Mouse (Mus musculus): ENCODE results near the gene Hdac7. TPM values are rescaled to one million over a fixed set of nuclear protein-coding genes. Genes with fewer than 3 reads are reported as not detected.

Gene Hdac7
- polyA plus RNA-seq, 1 experiment from 2014 or later, result 7.8 TPM

GRCm38 (mm10) chr15:97838395-97838794 is 5.9 kb downstream of the Hdac7 start:
- TF ChIP-seq CTCF (IDR thresholded peaks at IDR 0.05; ENCODE audit: low read depth), result no peak
- Histone ChIP-seq H3K9me3 (ENCODE audit: control insufficient read depth) (no peaks in the 10 kb centered on the region), H3K4me2 (replicated peaks; ENCODE audit: low read depth) (no peak overlapping the region), H3K27me3 (replicated peaks; ENCODE audit: control insufficient read depth, insufficient read depth, low read length) (no peaks in the 10 kb centered on the region), H3K36me3 (ENCODE audit: control insufficient read depth, insufficient read depth) (no peaks in the 10 kb centered on the region), H3K9ac (ENCODE audit: low read depth, low read length) (no peak overlapping the region), H3K27ac (ENCODE audit: low read depth, low read length) (no peak overlapping the region), H3K4me3 (ENCODE audit: low read depth, low read length) (no peak overlapping the region), H3K4me1 (replicated peaks; ENCODE audit: control insufficient read depth, insufficient read depth, low read length) (no peaks in the 10 kb centered on the region; the same call in 1 of the 2 replicates)
- WGBS, result 66% methylated on average over 4 of the region's 4 CpGs
- no peak for ATAC-seq

DNA sequence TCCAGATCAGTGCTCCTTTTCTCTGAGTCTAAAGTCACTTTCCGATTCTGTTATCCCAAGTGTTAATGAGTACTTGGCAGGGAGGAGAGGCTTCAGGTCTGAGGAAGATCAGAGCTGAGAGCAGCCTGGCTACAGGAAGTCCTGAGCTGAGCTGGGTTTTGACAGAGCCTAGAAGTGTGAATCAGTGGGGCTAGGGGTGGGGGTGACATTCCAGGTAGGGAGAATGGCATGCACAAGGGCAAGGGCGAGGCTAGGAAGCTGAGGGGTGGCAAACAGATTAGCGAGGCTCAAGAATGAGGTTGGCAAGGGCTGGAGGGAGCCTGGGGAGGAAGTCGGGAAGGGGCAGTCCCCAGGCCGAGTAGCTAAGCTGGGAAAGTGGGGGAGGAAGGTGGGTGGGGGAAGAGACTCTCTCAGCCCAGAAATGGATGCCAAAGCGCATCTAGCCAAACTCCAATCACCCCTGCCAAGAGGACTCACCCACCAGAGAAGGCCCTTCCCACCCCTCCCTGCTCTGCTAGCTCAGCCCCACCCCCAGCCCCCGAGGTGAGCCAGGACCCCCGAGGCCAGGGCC is 6.7 kb downstream of the Hdac7 start:
- ATAC-seq, result no peak
- Histone ChIP-seq H3K4me3 (ENCODE audit: low read depth, low read length) (no peak overlapping the region), H3K9me3 (ENCODE audit: control insufficient read depth) (no peaks in the 10 kb centered on the region), H3K4me1 (replicated peaks; ENCODE audit: control insufficient read depth, insufficient read depth, low read length) (no peaks in the 10 kb centered on the region; the same call in 1 of the 2 replicates), H3K9ac (ENCODE audit: low read depth, low read length) (no peak overlapping the region), H3K27ac (ENCODE audit: low read depth, low read length) (no peak overlapping the region; the same call in 1 of the 2 replicates), H3K36me3 (ENCODE audit: control insufficient read depth, insufficient read depth) (no peaks in the 10 kb centered on the region), H3K27me3 (replicated peaks; ENCODE audit: control insufficient read depth, insufficient read depth, low read length) (no peaks in the 10 kb centered on the region), H3K4me2 (replicated peaks; ENCODE audit: low read depth) (no peak overlapping the region)
- no peak for TF ChIP-seq CTCF (IDR thresholded peaks at IDR 0.05; ENCODE audit: low read depth)
- WGBS, result 13% methylated on average over 8 of the region's 8 CpGs

DNA sequence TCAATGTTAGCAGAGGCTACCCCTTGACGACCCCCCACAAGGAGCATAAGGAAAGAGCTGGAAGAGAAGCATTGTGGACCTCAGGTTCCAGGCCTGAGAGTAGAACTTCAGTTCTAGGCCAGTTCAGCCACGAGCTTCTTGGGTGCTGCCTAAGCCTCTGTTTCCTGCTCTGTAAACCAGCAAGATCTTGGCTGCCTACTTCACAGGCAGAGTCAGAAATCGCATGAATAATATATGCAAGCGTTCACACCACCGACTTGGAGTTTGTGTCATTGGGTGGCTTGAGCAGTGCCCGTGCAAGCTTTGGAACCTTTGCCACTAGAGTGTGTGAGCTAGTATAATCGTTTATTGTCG is 7.4 kb downstream of the Hdac7 start:
- Histone ChIP-seq H3K4me1 (replicated peaks; ENCODE audit: control insufficient read depth, insufficient read depth, low read length) (no peaks in the 10 kb centered on the region; the same call in 1 of the 2 replicates), H3K9ac (ENCODE audit: low read depth, low read length) (no peak overlapping the region), H3K4me3 (ENCODE audit: low read depth, low read length) (no peak overlapping the region), H3K27ac (ENCODE audit: low read depth, low read length) (no peak overlapping the region), H3K36me3 (ENCODE audit: control insufficient read depth, insufficient read depth) (no peaks in the 10 kb centered on the region), H3K9me3 (ENCODE audit: control insufficient read depth) (no peaks in the 10 kb centered on the region), H3K4me2 (replicated peaks; ENCODE audit: low read depth) (no peak overlapping the region), H3K27me3 (replicated peaks; ENCODE audit: control insufficient read depth, insufficient read depth, low read length) (no peaks in the 10 kb centered on the region)
- WGBS, result 57% methylated on average over 8 of the region's 8 CpGs
- ATAC-seq, result no peak
- TF ChIP-seq CTCF (IDR thresholded peaks at IDR 0.05; ENCODE audit: low read depth), result no peak

- Histone ChIP-seq H3K4me1 (replicated peaks; ENCODE audit: control insufficient read depth, insufficient read depth, low read length) (no peaks in the 10 kb centered on the region; the same call in 1 of the 2 replicates), H3K9me3 (ENCODE audit: control insufficient read depth) (no peaks in the 10 kb centered on the region)
- WGBS, result 68% methylated on average over 17 of the region's 17 CpGs
These were observed 8.0 kb downstream of the Hdac7 start for GRCm38 (mm10) chr15:97836153-97836893.

DNA sequence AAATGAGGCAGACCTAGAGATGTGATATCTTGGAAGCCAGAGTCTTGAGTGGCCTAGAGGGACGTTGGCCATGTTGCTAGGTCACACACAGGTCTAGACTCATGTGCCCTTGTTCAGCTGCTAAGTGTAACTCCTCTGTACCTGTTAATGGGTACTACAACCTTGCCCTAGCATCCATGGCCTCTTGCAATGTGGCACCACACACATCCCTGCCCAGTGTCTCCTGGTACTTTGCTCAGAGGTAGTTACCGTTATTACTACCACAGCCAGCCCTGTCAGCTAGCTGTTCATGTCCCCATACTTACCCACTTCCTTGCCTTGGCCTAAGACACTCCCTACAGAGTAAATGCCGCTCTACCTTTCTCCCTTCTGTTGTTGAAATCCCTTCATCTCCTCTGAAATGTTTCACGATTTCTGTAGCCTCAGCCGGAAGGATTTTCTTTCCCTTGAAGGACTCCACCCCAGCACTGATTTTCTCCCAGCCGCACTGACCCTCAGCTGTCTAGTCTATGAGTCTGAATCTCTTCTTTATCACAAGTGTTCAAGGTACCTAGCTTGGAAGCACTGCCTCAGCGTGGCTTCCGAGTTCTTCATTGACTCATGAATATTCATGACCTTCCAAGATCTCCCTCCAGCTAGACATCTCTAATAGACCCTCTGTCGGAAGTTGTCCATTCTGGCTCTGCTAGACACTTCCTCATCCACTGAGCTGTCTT is 11.4 kb downstream of the Hdac7 start:
- Histone ChIP-seq H3K4me2 (replicated peaks; ENCODE audit: low read depth) (no peak overlapping the region), H3K36me3 (ENCODE audit: control insufficient read depth, insufficient read depth) (no peaks in the 10 kb centered on the region), H3K4me1 (replicated peaks; ENCODE audit: control insufficient read depth, insufficient read depth, low read length) (no peaks in the 10 kb centered on the region; the same call in 1 of the 2 replicates), H3K4me3 (ENCODE audit: low read depth, low read length) (no peak overlapping the region), H3K9ac (ENCODE audit: low read depth, low read length) (no peak overlapping the region), H3K27me3 (replicated peaks; ENCODE audit: control insufficient read depth, insufficient read depth, low read length) (no peaks in the 10 kb centered on the region), H3K9me3 (ENCODE audit: control insufficient read depth) (no peaks in the 10 kb centered on the region), H3K27ac (ENCODE audit: low read depth, low read length) (no peak overlapping the region)
- WGBS, result 78% methylated on average over 9 of the region's 9 CpGs
- TF ChIP-seq CTCF (IDR thresholded peaks at IDR 0.05; ENCODE audit: low read depth), result no peak
- no peak for ATAC-seq

More at GRCm38 (mm10) chr15:97836153-97836893, 8.0 kb downstream of the Hdac7 start:
- Histone ChIP-seq H3K9ac (ENCODE audit: low read depth, low read length) (no peak overlapping the region), H3K27ac (ENCODE audit: low read depth, low read length) (no peak overlapping the region), H3K27me3 (replicated peaks; ENCODE audit: control insufficient read depth, insufficient read depth, low read length) (no peaks in the 10 kb centered on the region), H3K4me2 (replicated peaks; ENCODE audit: low read depth) (no peak overlapping the region), H3K4me3 (ENCODE audit: low read depth, low read length) (no peak overlapping the region), H3K36me3 (ENCODE audit: control insufficient read depth, insufficient read depth) (no peaks in the 10 kb centered on the region)
- no peak for TF ChIP-seq CTCF (IDR thresholded peaks at IDR 0.05; ENCODE audit: low read depth)
- no peak for ATAC-seq

- no peaks in the 10 kb centered on the region for H3K27me3 ChIP-seq (replicated peaks; ENCODE audit: control insufficient read depth, insufficient read depth, low read length)
- H3K4me1 ChIP-seq (replicated peaks; ENCODE audit: control insufficient read depth, insufficient read depth, low read length), result no peaks in the 10 kb centered on the region
- no peak for TF ChIP-seq CTCF (IDR thresholded peaks at IDR 0.05; ENCODE audit: low read depth)
- H3K4me3 ChIP-seq (ENCODE audit: low read depth, low read length), result peak overlapping the region; percentile 83
- no peaks in the 10 kb centered on the region for H3K9me3 ChIP-seq (ENCODE audit: control insufficient read depth)
- H3K9ac ChIP-seq (ENCODE audit: low read depth, low read length), result peak overlapping the region; percentile 89
- H3K27ac ChIP-seq (ENCODE audit: low read depth, low read length), result peak overlapping the region; percentile 91
- H3K4me2 ChIP-seq (replicated peaks; ENCODE audit: low read depth), result peak overlapping the region; percentile 91
- no peak for ATAC-seq
- 15% methylated on average over 10 of the region's 10 CpGs for WGBS
- H3K36me3 ChIP-seq (ENCODE audit: control insufficient read depth, insufficient read depth), result no peaks in the 10 kb centered on the region
These were observed 12.2 kb downstream of the Hdac7 start for GRCm38 (mm10) chr15:97831987-97832640.
